Mouse (Mus musculus) bone marrow macrophage, adult 2 months (primary cell): ENCODE results near the gene Sult1a1. TPM values are rescaled to one million over a fixed set of nuclear protein-coding genes. Genes with fewer than 3 reads are reported as not detected.
"Not testable (repeated sequence)": the region's sequence is repeated elsewhere in the genome, so short reads cannot be mapped to it uniquely, and the experiment has no call there.

Experiments used
- H3K27ac ChIP-seq: 2 replicates; pipeline ENCODE4 v1.5.1; 2012; ENCODE audit warnings: low read depth, low read length; ENCODE audit not compliant: insufficient read depth
- H3K4me1 ChIP-seq: 2 replicates; pipeline ENCODE4 v1.6.1; 2012; ENCODE audit warnings: low read length; ENCODE audit not compliant: control insufficient read depth, insufficient read depth
- H3K4me3 ChIP-seq: 2 replicates; pipeline ENCODE4 v1.5.1; 2012; ENCODE audit warnings: mild to moderate bottlenecking, low read length, moderate library complexity; ENCODE audit not compliant: insufficient read depth
- CTCF ChIP-seq: IDR thresholded peaks from 2 replicates; pipeline ENCODE4 v1.5.1; 2012; ENCODE audit warnings: low read depth, mild to moderate bottlenecking, low read length, moderate library complexity
- POLR2A ChIP-seq: IDR thresholded peaks from 2 replicates; pipeline ENCODE4 v1.6.1; 2012; ENCODE audit warnings: mild to moderate bottlenecking, low read depth, low read length, borderline replicate concordance
- polyA plus RNA-seq: library from polyadenylated mRNA; stranded (reverse); fragments of >200 nt; gene quantifications from 2 replicates; pipeline ENCODE4 v1.2.4, GENCODE M21; 2012; ENCODE audit not compliant: missing spikeins, insufficient read depth, insufficient read length

The Sult1a1 gene
- polyA plus RNA-seq, 1 experiment: 42.3 TPM

DNA sequence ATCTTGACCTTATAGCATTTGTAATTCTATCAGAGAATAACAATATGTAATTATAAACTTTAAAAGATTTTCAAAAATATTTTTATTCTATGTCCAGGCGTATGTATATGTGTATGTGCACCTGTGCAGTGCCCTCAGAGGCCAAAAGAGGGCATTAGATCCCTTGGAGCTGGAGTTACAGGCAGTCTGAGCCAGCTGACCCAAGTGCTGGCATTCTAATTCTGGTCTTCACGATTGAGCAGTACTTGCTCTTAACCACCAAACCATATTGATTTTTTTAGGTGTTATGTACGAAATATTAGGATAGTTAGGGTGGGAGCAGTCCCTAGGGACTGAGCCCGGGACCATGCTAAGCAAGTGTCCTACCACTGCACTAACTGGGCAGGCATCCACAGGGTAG lies 27.7 kb downstream of the Sult1a1 start:
- Histone ChIP-seq H3K4me1 (peaks cover 14% of the 10 kb centered on the region), H3K27ac (no peak overlapping the region), H3K4me3 (no peak overlapping the region)
- TF ChIP-seq POLR2A (no peak), CTCF (no peak)

DNA sequence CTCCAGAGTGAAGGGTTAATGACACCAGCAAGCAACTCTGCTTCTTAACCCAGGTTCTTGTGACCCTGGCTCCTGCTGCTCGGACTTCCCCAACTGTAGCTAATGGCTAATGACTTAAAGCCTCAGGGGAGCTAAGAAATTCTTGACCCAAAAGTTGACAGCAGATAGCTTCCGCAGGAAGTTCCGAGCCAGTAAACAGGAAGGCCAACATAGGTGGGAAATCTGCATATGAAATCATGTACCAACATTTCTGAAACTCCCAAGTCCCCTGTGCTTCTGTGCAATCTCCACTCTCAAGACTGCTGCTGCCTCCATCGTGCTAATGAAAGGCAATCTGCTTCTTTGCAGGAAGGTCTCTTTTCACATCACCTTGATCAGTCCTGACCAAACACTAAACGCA lies 30.5 kb downstream of the Sult1a1 start:
- Histone ChIP-seq H3K27ac (no peak overlapping the region), H3K4me3 (no peak overlapping the region), H3K4me1 (peaks cover 2% of the 10 kb centered on the region)
- TF ChIP-seq CTCF (no peak), POLR2A (no peak)

DNA sequence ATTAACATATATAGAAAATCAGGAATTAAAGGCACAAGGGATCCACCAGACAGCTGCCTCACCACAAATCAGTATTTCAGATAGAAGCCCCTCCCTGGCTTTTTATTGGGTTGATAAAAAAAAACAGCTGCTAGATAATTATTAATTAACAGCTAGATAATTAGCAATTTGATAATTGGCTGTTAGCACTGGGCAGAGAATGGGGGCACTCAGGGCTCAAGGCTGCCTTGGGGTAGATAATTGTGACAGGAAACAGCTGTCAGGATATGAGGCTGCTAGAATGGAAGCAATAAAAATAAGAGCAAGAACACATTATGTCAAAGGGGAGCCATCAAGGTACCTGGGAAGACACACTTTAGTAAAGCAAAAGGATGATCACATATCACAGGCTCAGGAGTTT lies 31.3 kb downstream of the Sult1a1 start:
- TF ChIP-seq POLR2A: no peak
- TF ChIP-seq CTCF: no peak
- no peak overlapping the region for H3K27ac ChIP-seq
- no peak overlapping the region for H3K4me3 ChIP-seq
- H3K4me1 ChIP-seq: no peaks in the 10 kb centered on the region; the same call in 1 of the 2 replicates

GRCm38 (mm10) chr7:126644345-126644744 lies 31.9 kb downstream of the Sult1a1 start:
- Histone ChIP-seq H3K27ac (no peak overlapping the region), H3K4me1 (no peaks in the 10 kb centered on the region), H3K4me3 (no peak overlapping the region)
- TF ChIP-seq POLR2A: no peak
- TF ChIP-seq CTCF: no peak

DNA sequence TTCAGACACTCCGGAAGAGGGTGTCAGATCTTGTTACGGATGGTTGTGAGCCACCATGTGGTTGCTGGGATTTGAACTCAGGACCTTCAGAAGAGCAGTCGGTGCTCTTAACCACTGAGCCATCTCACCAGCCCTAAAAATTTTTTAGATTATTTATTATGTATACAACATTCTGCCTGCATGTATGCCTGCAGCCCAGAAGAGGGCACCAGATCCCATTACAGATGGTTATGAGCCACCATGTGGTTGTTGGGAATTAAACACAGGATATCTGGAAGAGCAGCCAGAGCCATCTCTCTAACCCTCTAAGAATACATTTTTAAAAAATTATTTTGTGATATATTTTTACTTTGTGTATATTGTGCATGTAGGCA lies 33.0 kb downstream of the Sult1a1 start:
- H3K27ac ChIP-seq, H3K4me3 ChIP-seq, H3K4me1 ChIP-seq: not testable (repeated sequence)

GRCm38 (mm10) chr7:126642545-126643243 lies 33.5 kb downstream of the Sult1a1 start:
- TF ChIP-seq POLR2A: no peak
- no peak for TF ChIP-seq CTCF
- H3K4me3 ChIP-seq: no peak overlapping the region
- H3K27ac ChIP-seq: no peak overlapping the region
- H3K4me1 ChIP-seq: no peaks in the 10 kb centered on the region

DNA sequence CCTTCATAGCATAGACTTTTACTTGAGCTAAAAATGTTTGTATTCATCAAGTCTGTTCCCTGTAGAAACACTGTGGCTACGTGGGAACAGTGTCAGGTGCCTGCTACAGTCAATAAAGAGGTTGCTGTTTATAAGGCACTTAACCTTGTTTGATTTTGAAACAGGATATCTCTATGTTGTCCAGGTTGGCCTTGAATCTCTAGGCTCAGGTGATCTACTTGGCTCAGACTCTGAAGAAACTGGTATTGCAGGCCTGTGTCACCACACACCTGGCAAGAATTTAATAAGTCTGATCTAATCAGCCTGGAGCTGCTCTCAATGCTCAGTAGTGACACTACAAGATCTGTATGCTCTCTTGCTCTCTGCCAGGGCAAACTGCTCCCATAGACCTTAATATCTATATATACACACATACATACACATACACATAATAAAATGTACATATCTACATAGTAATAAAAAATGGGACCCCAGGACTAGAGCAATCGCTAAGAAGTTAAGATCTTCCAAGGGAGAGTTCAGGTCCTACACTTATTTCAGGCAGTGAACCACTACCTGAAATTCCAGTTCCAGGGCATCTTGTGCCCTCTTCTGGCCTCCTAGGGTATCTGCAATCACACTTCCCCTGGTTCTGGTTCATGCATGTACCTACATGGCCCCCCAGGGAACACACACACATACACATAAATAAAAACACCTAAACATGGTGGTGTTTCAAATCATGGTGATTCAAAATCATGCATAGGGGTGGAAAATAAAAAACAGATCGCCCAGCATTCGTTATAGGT lies 39.3 kb downstream of the Sult1a1 start:
- H3K27ac ChIP-seq: no peak overlapping the region
- H3K4me3 ChIP-seq: no peak overlapping the region
- TF ChIP-seq POLR2A (no peak), CTCF (no peak)
- H3K4me1 ChIP-seq: no peaks in the 10 kb centered on the region

DNA sequence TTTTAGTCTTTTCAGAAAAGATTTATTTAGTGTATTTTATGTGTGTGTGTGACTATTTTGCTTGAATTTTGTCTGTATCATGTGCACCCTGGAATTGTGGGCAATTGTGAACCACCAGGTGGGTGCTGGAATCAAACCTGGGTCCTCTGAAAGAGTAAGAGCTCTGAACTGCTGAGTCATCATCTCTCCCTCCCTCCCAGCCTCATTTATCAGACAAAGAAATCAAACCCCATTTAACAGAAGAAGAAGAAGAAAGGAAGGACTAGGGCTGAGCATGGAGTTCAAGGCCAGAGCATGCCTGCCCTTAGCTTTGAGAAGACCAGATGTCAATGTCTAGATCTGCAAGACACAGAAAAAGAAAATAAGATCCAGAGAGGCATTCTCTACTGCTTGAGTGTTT lies 40.9 kb downstream of the Sult1a1 start:
- H3K4me3 ChIP-seq: no peak overlapping the region
- H3K4me1 ChIP-seq: peaks cover 3% of the 10 kb centered on the region
- no peak for TF ChIP-seq POLR2A
- no peak for TF ChIP-seq CTCF
- H3K27ac ChIP-seq: no peak overlapping the region

GRCm38 (mm10) chr7:126632478-126632877 lies 43.8 kb downstream of the Sult1a1 start:
- Histone ChIP-seq H3K27ac (no peak overlapping the region), H3K4me3 (no peak overlapping the region), H3K4me1 (peaks cover 28% of the 10 kb centered on the region)
- TF ChIP-seq POLR2A (no peak), CTCF (no peak)

- TF ChIP-seq POLR2A (no peak), CTCF (no peak)
- no peak within 1 kb of the TSS for H3K4me3 ChIP-seq
- H3K27ac ChIP-seq: 0 out of 2 replicates have a peak within 1 kb of the TSS, but pooled peaks have one; percentile 9
- H3K4me1 ChIP-seq: peaks cover 38% of the 10 kb centered on the region
Measured at GRCm38 (mm10) chr7:126630824-126631518, 45.3 kb downstream of the Sult1a1 start, which contains the start of gene Nupr1. TSS of gene Nupr1 (minus strand) at chr7:126630861.
